Mouse (Mus musculus) liver, adult 2 months (tissue): ENCODE measurements around the gene Mpg.

ENCODE experiments used
- CTCF ChIP-seq: fragments of 200-500 bp; IDR thresholded peaks from 2 replicates; pipeline ENCODE4 v1.5.1; 2011; ENCODE audit warnings: low read depth, low read length, control low read depth
- POLR2A ChIP-seq: fragments of 200-500 bp; IDR thresholded peaks from 2 replicates; pipeline ENCODE4 v1.6.1; 2011; ENCODE audit warnings: low read length, control low read depth; ENCODE audit not compliant: insufficient read depth; ENCODE audit errors: extremely low read depth

DNA sequence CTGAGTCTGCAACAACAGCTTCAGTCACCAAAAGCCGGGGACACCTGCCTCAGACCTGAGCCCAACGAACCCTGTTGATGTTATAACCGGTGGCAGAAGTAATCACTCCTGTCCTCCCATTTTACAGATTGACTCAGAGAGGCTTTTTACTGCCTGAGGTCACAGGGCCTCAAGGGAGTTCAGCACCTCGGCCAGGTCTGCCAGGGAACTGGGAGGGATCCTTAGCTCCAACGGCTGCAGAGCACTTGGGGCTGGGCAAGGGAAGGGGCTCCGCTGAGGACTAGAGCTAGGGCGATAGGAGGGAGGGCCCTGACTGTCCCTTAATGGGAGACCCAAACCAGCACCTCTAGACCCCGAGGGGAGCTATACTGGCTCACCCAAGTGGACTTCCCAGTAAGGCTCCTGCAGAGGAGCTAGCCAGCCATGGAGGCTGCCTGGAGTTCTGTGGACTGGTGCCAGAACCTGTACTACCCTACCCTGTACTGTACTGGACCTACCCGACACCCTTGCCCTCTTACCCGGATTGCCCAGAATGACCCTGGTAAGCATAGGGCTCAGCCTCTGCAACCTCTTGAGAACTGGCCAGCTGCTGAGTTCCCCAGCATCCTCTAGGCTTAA is 5.6 kb upstream of the Mpg start:
- TF ChIP-seq CTCF (no peak), POLR2A (no peak)
